Mouse (Mus musculus) liver, embryonic 11.5 days (tissue): ENCODE data around the gene Snx13. TPM values are rescaled to one million over a fixed set of nuclear protein-coding genes. Genes with fewer than 3 reads are reported as not detected.

Experiments
- ATAC-seq: fragments of 200-750 bp; cut with Nextera tagmentation; replicated peaks from 2 replicates; pipeline ENCODE4 v1.8.0; 2017; ENCODE audit warnings: moderate number of reproducible peaks, mild to moderate bottlenecking, moderate TSS enrichment, moderate library complexity; ENCODE audit not compliant: low FRiP score
- DNase-seq: peaks from one replicate; pipeline ENCODE4 v3.0.0-alpha.2; 2017; ENCODE audit warnings: low spot score
- H3K27ac ChIP-seq: fragments of 300-500 bp; sonication (generic); 2 replicates; pipeline ENCODE4 v1.5.1; 2014; ENCODE audit warnings: mild to moderate bottlenecking, low read depth, low read length, control low read depth
- H3K27me3 ChIP-seq: fragments of 300-500 bp; sonication (generic); replicated peaks from 2 replicates; pipeline ENCODE4 v1.6.1; 2014; ENCODE audit warnings: low read length, mixed read lengths; ENCODE audit not compliant: control insufficient read depth, insufficient read depth
- H3K36me3 ChIP-seq: fragments of 300-500 bp; sonication (generic); 2 replicates; pipeline ENCODE4 v1.6.1; 2014; ENCODE audit warnings: mild to moderate bottlenecking, low read length, moderate library complexity, mixed read lengths; ENCODE audit not compliant: control insufficient read depth, insufficient read depth
- H3K4me1 ChIP-seq: fragments of 300-500 bp; sonication (generic); replicated peaks from 2 replicates; pipeline ENCODE4 v1.6.1; 2014; ENCODE audit warnings: low read length, mixed read lengths; ENCODE audit not compliant: control insufficient read depth, insufficient read depth
- H3K4me2 ChIP-seq: fragments of 300-500 bp; sonication (generic); 2 replicates; pipeline ENCODE4 v1.6.1; 2014; ENCODE audit warnings: mild to moderate bottlenecking, control low read depth, moderate library complexity
- H3K4me3 ChIP-seq: fragments of 300-500 bp; sonication (generic); 2 replicates; pipeline ENCODE4 v1.5.1; 2014; ENCODE audit warnings: low read depth, low read length, control low read depth
- H3K9ac ChIP-seq: fragments of 300-500 bp; sonication (generic); 2 replicates; pipeline ENCODE4 v1.6.1; 2014; ENCODE audit warnings: low read depth, low read length, control low read depth
- H3K9me3 ChIP-seq: fragments of 300-500 bp; sonication (generic); 2 replicates; pipeline ENCODE4 v1.6.1; 2016; ENCODE audit warnings: low read length, inconsistent platforms, mixed read lengths; ENCODE audit not compliant: control insufficient read depth
- WGBS: fragments of 180-500 bp; shearing (Covaris S2); extraction: QIAGEN DNeasy Blood & Tissue Kit; methylation state at CpG from one replicate; pipeline ENCODE4 v1.1.7; 2014; 5-methylcytosine and 5-hydroxymethylcytosine counted together
- polyA plus RNA-seq: library from polyadenylated mRNA; unstranded; fragments of >200 nt; fragmentation: Nextera tagmentation; extraction: Ambion mirVana; gene quantifications from 2 replicates; pipeline ENCODE4 v1.2.1, GENCODE M21; 2014

Snx13 gene
- polyA plus RNA-seq, 1 experiment from 2014 or later = 13.9 TPM

- DNase-seq (no peak), ATAC-seq (no peak)
- Histone ChIP-seq H3K4me2 (no peak overlapping the region), H3K9me3 (no peaks in the 10 kb centered on the region), H3K27ac (no peak overlapping the region), H3K4me1 (no peaks in the 10 kb centered on the region), H3K36me3 (peaks cover 5% of the 10 kb centered on the region; the same call in 1 of the 2 replicates), H3K27me3 (no peaks in the 10 kb centered on the region), H3K9ac (no peak overlapping the region), H3K4me3 (no peak overlapping the region)
- WGBS = 64% methylated on average over 3 of the region's 3 CpGs
Measured at GRCm38 (mm10) chr12:35123549-35123948, 76.6 kb downstream of the Snx13 start.

- ATAC-seq (no peak), DNase-seq (no peak)
- Histone ChIP-seq H3K9me3 (no peaks in the 10 kb centered on the region), H3K9ac (no peak overlapping the region), H3K4me2 (no peak overlapping the region), H3K36me3 (no peaks in the 10 kb centered on the region), H3K27me3 (no peaks in the 10 kb centered on the region), H3K4me1 (no peaks in the 10 kb centered on the region), H3K27ac (no peak overlapping the region), H3K4me3 (no peak overlapping the region)
- WGBS = 78% methylated on average over 4 of the region's 4 CpGs
Measured at GRCm38 (mm10) chr12:35153186-35153585, 106.2 kb downstream of the Snx13 start.

- Histone ChIP-seq H3K36me3 (no peaks in the 10 kb centered on the region), H3K27ac (no peak overlapping the region), H3K4me1 (no peaks in the 10 kb centered on the region), H3K27me3 (no peaks in the 10 kb centered on the region), H3K9me3 (no peaks in the 10 kb centered on the region), H3K4me2 (no peak overlapping the region), H3K4me3 (no peak overlapping the region), H3K9ac (no peak overlapping the region)
- 62% methylated on average over 3 of the region's 3 CpGs for WGBS
- DNase-seq = no peak
- ATAC-seq = no peak
Measured at GRCm38 (mm10) chr12:35154149-35154548, 107.2 kb downstream of the Snx13 start.

GRCm38 (mm10) chr12:35157237-35157636, 110.3 kb downstream of the Snx13 start:
- H3K4me1 ChIP-seq = no peaks in the 10 kb centered on the region
- H3K27ac ChIP-seq = no peak overlapping the region
- no peak overlapping the region for H3K4me2 ChIP-seq
- ATAC-seq (no peak), DNase-seq (no peak)
- no peaks in the 10 kb centered on the region for H3K36me3 ChIP-seq
- no peak overlapping the region for H3K4me3 ChIP-seq
- H3K9ac ChIP-seq = no peak overlapping the region
- no peaks in the 10 kb centered on the region for H3K27me3 ChIP-seq
- 65% methylated on average over 4 of the region's 4 CpGs for WGBS
- H3K9me3 ChIP-seq = no peaks in the 10 kb centered on the region

- Histone ChIP-seq H3K9me3 (no peaks in the 10 kb centered on the region), H3K4me1 (no peaks in the 10 kb centered on the region), H3K27me3 (no peaks in the 10 kb centered on the region), H3K36me3 (no peaks in the 10 kb centered on the region), H3K4me3 (no peak overlapping the region), H3K27ac (no peak overlapping the region), H3K4me2 (no peak overlapping the region), H3K9ac (no peak overlapping the region)
- no peak for ATAC-seq
- DNase-seq = no peak
- WGBS = 72% methylated on average over 4 of the region's 4 CpGs
Measured at GRCm38 (mm10) chr12:35161690-35162089, 114.7 kb downstream of the Snx13 start.

- no peak overlapping the region for H3K9ac ChIP-seq
- H3K4me3 ChIP-seq = no peak overlapping the region
- H3K27ac ChIP-seq = no peak overlapping the region
- ATAC-seq = no peak
- no peaks in the 10 kb centered on the region for H3K36me3 ChIP-seq
- no peaks in the 10 kb centered on the region for H3K4me1 ChIP-seq
- DNase-seq = no peak
- H3K27me3 ChIP-seq = no peaks in the 10 kb centered on the region
- no peaks in the 10 kb centered on the region for H3K9me3 ChIP-seq
- H3K4me2 ChIP-seq = no peak overlapping the region
- 77% methylated on average over 4 of the region's 4 CpGs for WGBS
Measured at GRCm38 (mm10) chr12:35170275-35170674, 123.3 kb downstream of the Snx13 start.

- Histone ChIP-seq H3K9ac (no peak overlapping the region), H3K4me3 (no peak overlapping the region), H3K4me2 (no peak overlapping the region), H3K36me3 (no peaks in the 10 kb centered on the region), H3K27me3 (no peaks in the 10 kb centered on the region), H3K4me1 (no peaks in the 10 kb centered on the region), H3K27ac (no peak overlapping the region), H3K9me3 (no peaks in the 10 kb centered on the region)
- WGBS = 54% methylated on average over 8 of the region's 8 CpGs
- no peak for DNase-seq
- ATAC-seq = no peak
Measured at GRCm38 (mm10) chr12:35175938-35176337, 129.0 kb downstream of the Snx13 start.

GRCm38 (mm10) chr12:35176628-35177027, 129.6 kb downstream of the Snx13 start:
- no peaks in the 10 kb centered on the region for H3K27me3 ChIP-seq
- DNase-seq (no peak), ATAC-seq (no peak)
- H3K4me1 ChIP-seq = no peaks in the 10 kb centered on the region
- no peaks in the 10 kb centered on the region for H3K36me3 ChIP-seq
- no peak overlapping the region for H3K4me3 ChIP-seq
- H3K4me2 ChIP-seq = no peak overlapping the region
- WGBS = 65% methylated on average over 3 of the region's 3 CpGs
- H3K9me3 ChIP-seq = no peaks in the 10 kb centered on the region
- no peak overlapping the region for H3K9ac ChIP-seq
- H3K27ac ChIP-seq = no peak overlapping the region

- no peaks in the 10 kb centered on the region for H3K27me3 ChIP-seq
- H3K9ac ChIP-seq = no peak overlapping the region
- H3K36me3 ChIP-seq = no peaks in the 10 kb centered on the region
- no peak overlapping the region for H3K27ac ChIP-seq
- no peaks in the 10 kb centered on the region for H3K9me3 ChIP-seq
- ATAC-seq (0 out of 2 replicates have a peak, but pooled peaks have one; percentile 34), DNase-seq (peak; percentile 70)
- no peaks in the 10 kb centered on the region for H3K4me1 ChIP-seq
- no peak overlapping the region for H3K4me3 ChIP-seq
- H3K4me2 ChIP-seq = no peak overlapping the region
- 7% methylated on average over 3 of the region's 3 CpGs for WGBS
Measured at GRCm38 (mm10) chr12:35182675-35183074, 135.7 kb downstream of the Snx13 start.
